Mouse (Mus musculus): ENCODE measurements around the gene Lypd8.

- TF ChIP-seq CTCF (IDR thresholded peaks at IDR 0.05; ENCODE audit: borderline replicate concordance, insufficient read depth, low read length): no peak
- no peak for TF ChIP-seq POLR2A (IDR thresholded peaks at IDR 0.05; ENCODE audit: low read depth, low read length)
Observed at GRCm38 (mm10) chr11:58354476-58354875, 24.4 kb upstream of the Lypd8 start.

Measured in embryonic fibroblast, embryonic 13.5 days (primary cell).